Mouse (Mus musculus) heart, postnatal 0 days (tissue): ENCODE results near the gene Pdpr.

ENCODE experiments used
- CTCF ChIP-seq: IDR thresholded peaks from 2 replicates; pipeline ENCODE4 v1.5.1; 2016; ENCODE audit warnings: antibody characterized with exemption, control low read depth, low read depth
- EP300 ChIP-seq: IDR thresholded peaks from 2 replicates; pipeline ENCODE4 v1.6.1; 2016; ENCODE audit warnings: antibody characterized with exemption, low read depth

DNA sequence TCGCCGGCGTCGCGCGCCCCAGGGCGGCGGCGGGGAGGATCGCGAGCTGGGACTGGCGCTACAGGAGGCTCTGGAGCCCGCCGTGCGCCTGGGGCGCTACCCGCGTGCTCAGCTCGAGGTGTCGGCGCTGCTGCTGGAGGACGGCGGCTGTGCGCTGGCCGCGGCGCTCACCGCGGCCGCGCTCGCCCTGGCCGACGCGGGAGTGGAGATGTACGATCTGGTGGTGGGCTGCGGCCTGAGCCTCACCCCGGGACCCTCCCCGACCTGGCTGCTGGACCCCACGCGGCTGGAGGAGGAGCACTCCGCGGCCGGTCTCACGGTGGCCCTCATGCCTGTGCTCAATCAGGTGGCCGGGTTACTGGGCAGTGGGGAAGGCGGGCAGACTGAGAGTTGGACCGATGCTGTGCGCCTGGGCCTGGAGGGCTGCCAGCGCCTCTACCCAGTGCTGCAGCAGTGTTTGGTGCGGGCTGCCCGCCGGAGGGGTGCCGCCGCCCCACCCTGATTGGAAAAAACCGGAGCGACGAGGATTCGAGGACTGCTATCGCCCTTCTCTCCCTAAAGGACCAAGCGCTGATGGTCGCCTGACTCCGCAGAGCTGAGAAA is 37.6 kb upstream of the Pdpr start:
- TF ChIP-seq CTCF (no peak), EP300 (no peak)
